Mouse (Mus musculus) cerebellum, adult 2 months (tissue): ENCODE data around the gene Max.

Experiments used
- CTCF ChIP-seq: fragments of 200-500 bp; IDR thresholded peaks from 2 replicates; pipeline ENCODE4 v1.5.1; 2011; ENCODE audit warnings: low read depth, mild to moderate bottlenecking, control low read depth, low read length, moderate library complexity, borderline replicate concordance; ENCODE audit not compliant: insufficient read depth
- POLR2A ChIP-seq: fragments of 200-500 bp; IDR thresholded peaks from 2 replicates; pipeline ENCODE4 v1.6.1; 2011; ENCODE audit warnings: low read length, control low read depth, borderline replicate concordance; ENCODE audit not compliant: insufficient read depth

DNA sequence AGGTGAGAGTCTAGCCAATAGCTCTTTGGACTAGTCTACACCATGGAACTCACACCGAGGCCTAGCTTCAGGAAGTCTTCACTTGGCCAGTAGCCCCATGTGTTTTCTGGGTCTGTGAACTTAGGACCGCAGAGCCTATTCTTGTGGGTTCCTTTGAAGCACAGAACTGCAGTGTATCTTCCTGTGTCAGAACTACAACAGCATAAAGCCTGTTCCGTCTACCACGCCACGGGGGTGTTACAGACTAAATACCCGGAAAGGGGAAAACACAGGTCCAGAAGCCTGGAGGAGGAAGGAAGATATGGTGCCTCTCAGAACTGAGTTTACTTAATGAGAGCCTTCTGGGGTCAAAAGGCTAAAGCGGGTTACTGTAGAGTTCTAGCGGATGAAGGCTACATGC lies 38.9 kb downstream of the Max start:
- TF ChIP-seq POLR2A (no peak), CTCF (no peak)
